Mouse (Mus musculus) forebrain, embryonic 14.5 days (tissue): ENCODE results near the gene Cldn5. TPM values are rescaled to one million over a fixed set of nuclear protein-coding genes. Genes with fewer than 3 reads are reported as not detected.

Experiments used
- ATAC-seq: fragments of 200-750 bp; cut with Nextera tagmentation; 2 replicates; pipeline ENCODE4 v1.8.0; 2017; ENCODE audit warnings: mild to moderate bottlenecking, moderate library complexity
- DNase-seq: peaks from one replicate; pipeline ENCODE4 v3.0.0-alpha.2; 2015; ENCODE audit warnings: low spot score
- H3K27ac ChIP-seq: fragments of 300-500 bp; sonication (generic); 2 replicates; pipeline ENCODE4 v1.5.1; 2014; ENCODE audit warnings: low read depth, mild to moderate bottlenecking, control low read depth, low read length, moderate library complexity
- H3K27me3 ChIP-seq: fragments of 300-500 bp; sonication (generic); replicated peaks from 2 replicates; pipeline ENCODE4 v1.6.1; 2014; ENCODE audit warnings: low read length, control low read depth, mixed read lengths; ENCODE audit not compliant: control insufficient read depth, insufficient read depth
- H3K36me3 ChIP-seq: fragments of 300-500 bp; sonication (generic); 2 replicates; pipeline ENCODE4 v1.6.1; 2014; ENCODE audit warnings: low read length, control low read depth; ENCODE audit not compliant: control insufficient read depth, insufficient read depth
- H3K4me1 ChIP-seq: fragments of 300-500 bp; sonication (generic); 2 replicates; pipeline ENCODE4 v1.6.1; 2014; ENCODE audit warnings: antibody characterized with exemption, low read length, control low read depth; ENCODE audit not compliant: control insufficient read depth, insufficient read depth
- H3K4me2 ChIP-seq: fragments of 300-500 bp; sonication (generic); 2 replicates; pipeline ENCODE4 v1.6.1; 2014; ENCODE audit warnings: mild to moderate bottlenecking, control low read depth, low read length
- H3K4me3 ChIP-seq: fragments of 300-500 bp; sonication (generic); 2 replicates; pipeline ENCODE4 v1.5.1; 2014; ENCODE audit warnings: low read depth, low read length, control low read depth
- H3K9ac ChIP-seq: fragments of 300-500 bp; sonication (generic); 2 replicates; pipeline ENCODE4 v1.6.1; 2014; ENCODE audit warnings: mild to moderate bottlenecking, low read length, control low read depth, moderate library complexity
- H3K9me3 ChIP-seq: fragments of 300-500 bp; sonication (generic); replicated peaks from 2 replicates; pipeline ENCODE4 v1.6.1; 2016; ENCODE audit warnings: low read length, control low read depth, mixed read lengths; ENCODE audit not compliant: control insufficient read depth
- WGBS: fragments of 180-500 bp; shearing (Covaris S2); extraction: QIAGEN DNeasy Blood & Tissue Kit; methylation state at CpG from one replicate; pipeline ENCODE4 v1.1.7; 2014; 5-methylcytosine and 5-hydroxymethylcytosine counted together
- polyA plus RNA-seq: library from polyadenylated mRNA; unstranded; fragments of >200 nt; fragmentation: Nextera tagmentation; extraction: Ambion mirVana; gene quantifications from 2 replicates; pipeline ENCODE4 v1.2.1, GENCODE M21; 2014

Gene Cldn5
- polyA plus RNA-seq, 1 experiment from 2014 or later, result 92.0 TPM

DNA sequence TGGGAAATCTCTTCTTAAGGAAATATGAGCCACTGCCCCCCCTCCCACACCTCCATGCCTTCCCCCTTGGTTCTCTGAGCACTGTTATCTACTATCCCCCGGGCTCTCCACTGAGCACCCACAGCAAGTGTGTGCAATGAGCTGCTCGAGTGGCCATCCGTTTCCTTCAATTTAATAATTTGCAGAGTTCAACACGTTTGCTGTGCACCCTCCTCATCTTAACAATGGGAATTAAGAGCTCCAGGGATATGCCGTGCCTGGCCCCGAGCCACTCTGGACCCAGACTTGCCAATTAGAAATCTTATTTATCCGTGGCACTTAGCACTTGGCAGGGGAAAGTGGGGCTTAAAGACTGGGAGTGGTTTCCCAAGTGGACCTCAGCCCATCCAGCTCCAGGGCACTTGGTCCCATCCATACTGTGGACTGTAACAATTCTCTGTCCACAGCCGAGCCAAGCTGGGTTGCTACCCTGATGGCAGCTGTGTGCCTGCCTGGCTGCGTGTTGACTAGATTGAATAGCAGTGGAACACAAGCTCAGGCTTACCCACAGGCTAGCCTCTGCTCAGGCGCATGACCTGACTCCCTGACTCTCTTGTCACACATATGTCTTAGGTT lies 24.7 kb upstream of the Cldn5 start:
- H3K4me3 ChIP-seq, result no peak overlapping the region
- no peaks in the 10 kb centered on the region for H3K9me3 ChIP-seq
- DNase-seq, result peak; percentile 12
- ATAC-seq, result no peak
- no peaks in the 10 kb centered on the region for H3K27me3 ChIP-seq
- no peaks in the 10 kb centered on the region for H3K4me1 ChIP-seq
- WGBS, result 71% methylated on average over 10 of the region's 10 CpGs
- H3K4me2 ChIP-seq, result no peak overlapping the region
- H3K9ac ChIP-seq, result no peak overlapping the region
- no peaks in the 10 kb centered on the region for H3K36me3 ChIP-seq
- no peak overlapping the region for H3K27ac ChIP-seq

DNA sequence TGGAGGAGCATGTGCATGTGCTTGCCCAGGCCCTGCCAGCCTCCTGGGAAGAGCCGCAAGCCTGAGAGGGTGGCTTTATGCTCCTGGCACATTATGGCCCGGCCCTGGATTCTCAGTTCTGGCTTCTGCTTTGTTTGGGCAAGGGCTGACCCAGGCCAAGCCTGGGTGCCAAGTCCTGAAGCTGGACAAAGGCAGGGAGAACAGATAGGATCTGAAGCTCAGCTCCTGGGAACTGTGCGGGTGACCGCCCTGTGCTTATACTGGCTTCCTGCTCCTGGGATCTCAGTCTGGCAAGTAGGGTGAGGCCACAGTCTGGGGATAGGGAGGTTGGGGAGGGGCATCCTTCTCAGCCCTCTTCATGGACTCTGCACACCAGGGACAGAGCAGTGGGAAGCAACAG lies 14.9 kb upstream of the Cldn5 start:
- Histone ChIP-seq H3K27me3 (no peaks in the 10 kb centered on the region), H3K9ac (no peak overlapping the region), H3K36me3 (no peaks in the 10 kb centered on the region), H3K9me3 (no peaks in the 10 kb centered on the region), H3K4me3 (no peak overlapping the region), H3K27ac (no peak overlapping the region), H3K4me1 (no peaks in the 10 kb centered on the region), H3K4me2 (no peak overlapping the region)
- 80% methylated on average over 4 of the region's 4 CpGs for WGBS
- DNase-seq (no peak), ATAC-seq (no peak)

DNA sequence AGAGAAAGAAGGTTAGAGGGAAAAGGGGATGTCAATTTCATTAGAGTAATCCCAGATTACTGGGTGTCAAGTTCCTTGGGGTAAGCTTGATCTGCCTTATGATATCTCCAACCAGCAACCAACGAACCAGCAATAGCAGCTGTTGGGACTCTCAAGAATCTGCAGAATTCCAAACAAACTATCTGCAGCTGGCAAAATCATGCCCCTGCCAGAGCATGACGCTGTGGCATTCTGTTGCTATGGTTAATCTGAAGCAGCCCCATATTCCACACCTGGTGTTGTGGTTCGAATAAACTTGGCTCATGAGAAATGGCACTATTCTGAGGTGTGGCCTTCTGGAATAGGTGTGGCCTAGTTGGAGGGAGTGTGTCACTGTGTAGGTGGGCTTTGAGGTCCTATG lies 13.7 kb upstream of the Cldn5 start:
- H3K9ac ChIP-seq, result no peak overlapping the region
- no peak overlapping the region for H3K4me2 ChIP-seq
- no peaks in the 10 kb centered on the region for H3K4me1 ChIP-seq
- no peaks in the 10 kb centered on the region for H3K9me3 ChIP-seq
- no peak overlapping the region for H3K4me3 ChIP-seq
- ATAC-seq (no peak), DNase-seq (no peak)
- no peaks in the 10 kb centered on the region for H3K36me3 ChIP-seq
- no peaks in the 10 kb centered on the region for H3K27me3 ChIP-seq
- WGBS, result 84% methylated on average over 3 of the region's 3 CpGs
- no peak overlapping the region for H3K27ac ChIP-seq

DNA sequence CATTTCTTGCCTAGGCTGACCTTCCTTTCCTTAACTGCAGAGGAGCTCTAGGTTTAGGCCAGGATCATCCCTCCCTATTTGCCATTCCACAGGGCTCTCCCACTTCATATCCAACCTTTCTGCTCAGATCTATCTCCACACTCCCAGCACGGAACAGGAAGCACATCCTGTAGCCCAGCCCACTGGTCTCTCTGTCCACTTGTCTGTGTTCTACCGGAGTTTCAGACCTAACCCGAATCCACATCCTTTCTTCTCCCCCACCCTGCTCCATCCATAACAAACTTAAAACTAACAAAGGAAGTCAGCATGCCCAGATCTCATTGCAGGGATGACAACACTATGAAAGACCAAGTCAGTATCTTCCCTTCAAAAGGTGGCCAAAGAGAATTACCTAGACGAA lies 10.3 kb upstream of the Cldn5 start:
- DNase-seq (no peak), ATAC-seq (no peak)
- no peaks in the 10 kb centered on the region for H3K4me1 ChIP-seq
- no peak overlapping the region for H3K4me2 ChIP-seq
- 86% methylated on average over 4 of the region's 4 CpGs for WGBS
- no peak overlapping the region for H3K27ac ChIP-seq
- no peaks in the 10 kb centered on the region for H3K36me3 ChIP-seq
- no peak overlapping the region for H3K9ac ChIP-seq
- H3K27me3 ChIP-seq, result no peaks in the 10 kb centered on the region
- no peak overlapping the region for H3K4me3 ChIP-seq
- H3K9me3 ChIP-seq, result no peaks in the 10 kb centered on the region

DNA sequence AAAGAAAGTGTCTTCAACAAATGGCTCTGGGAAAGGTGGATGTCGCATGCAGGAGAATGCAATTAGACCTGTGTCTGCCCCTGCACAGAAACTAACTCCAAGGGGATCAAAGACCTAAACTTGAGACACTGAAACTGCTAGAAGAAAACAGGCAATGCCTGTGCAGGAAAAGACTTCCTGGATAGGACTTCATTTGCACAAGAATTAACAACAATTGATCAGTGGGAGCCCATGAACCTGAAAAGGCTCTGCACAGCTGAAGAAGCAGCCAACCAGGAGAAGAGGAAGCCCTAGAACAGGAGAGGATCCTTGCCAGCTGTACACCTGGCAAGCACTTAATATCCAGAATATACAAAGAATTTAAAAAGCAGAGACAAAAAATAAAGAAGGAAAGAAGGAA lies 7.1 kb upstream of the Cldn5 start:
- Histone ChIP-seq H3K9ac (no peak overlapping the region), H3K4me1 (no peaks in the 10 kb centered on the region), H3K4me3 (no peak overlapping the region), H3K27me3 (no peaks in the 10 kb centered on the region), H3K9me3 (no peaks in the 10 kb centered on the region), H3K27ac (no peak overlapping the region), H3K4me2 (no peak overlapping the region), H3K36me3 (no peaks in the 10 kb centered on the region)
- ATAC-seq, result no peak
- 74% methylated on average over 1 of the region's 1 CpGs for WGBS
- DNase-seq, result no peak

DNA sequence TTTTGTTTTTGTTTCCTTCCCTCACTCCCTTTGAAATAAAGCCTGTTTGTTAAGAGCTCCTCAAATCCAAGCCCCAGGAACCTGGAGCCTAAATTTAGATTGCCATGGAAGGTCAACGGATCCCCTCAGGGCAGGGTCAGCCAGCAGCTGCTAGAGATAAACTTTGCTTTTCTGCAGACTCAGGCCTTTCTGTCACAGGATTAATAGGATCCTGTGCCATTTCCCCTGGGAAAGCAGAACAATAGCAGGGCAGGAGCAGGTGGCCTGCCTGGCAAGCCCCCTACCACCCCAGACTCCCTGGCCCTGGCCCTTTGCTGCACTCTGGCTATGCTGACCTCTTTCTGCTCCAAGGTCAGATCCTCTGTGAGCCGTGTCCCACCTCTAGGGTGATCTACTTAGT lies 2.7 kb upstream of the Cldn5 start:
- DNase-seq, result no peak
- 29% methylated on average over 2 of the region's 2 CpGs for WGBS
- no peaks in the 10 kb centered on the region for H3K9me3 ChIP-seq
- no peak overlapping the region for H3K4me2 ChIP-seq
- no peak overlapping the region for H3K27ac ChIP-seq
- H3K4me1 ChIP-seq, result peaks cover 2% of the 10 kb centered on the region; the same call in 1 of the 2 replicates
- no peak overlapping the region for H3K9ac ChIP-seq
- H3K27me3 ChIP-seq, result peaks cover 39% of the 10 kb centered on the region
- H3K4me3 ChIP-seq, result no peak overlapping the region
- H3K36me3 ChIP-seq, result no peaks in the 10 kb centered on the region
- no peak for ATAC-seq

DNA sequence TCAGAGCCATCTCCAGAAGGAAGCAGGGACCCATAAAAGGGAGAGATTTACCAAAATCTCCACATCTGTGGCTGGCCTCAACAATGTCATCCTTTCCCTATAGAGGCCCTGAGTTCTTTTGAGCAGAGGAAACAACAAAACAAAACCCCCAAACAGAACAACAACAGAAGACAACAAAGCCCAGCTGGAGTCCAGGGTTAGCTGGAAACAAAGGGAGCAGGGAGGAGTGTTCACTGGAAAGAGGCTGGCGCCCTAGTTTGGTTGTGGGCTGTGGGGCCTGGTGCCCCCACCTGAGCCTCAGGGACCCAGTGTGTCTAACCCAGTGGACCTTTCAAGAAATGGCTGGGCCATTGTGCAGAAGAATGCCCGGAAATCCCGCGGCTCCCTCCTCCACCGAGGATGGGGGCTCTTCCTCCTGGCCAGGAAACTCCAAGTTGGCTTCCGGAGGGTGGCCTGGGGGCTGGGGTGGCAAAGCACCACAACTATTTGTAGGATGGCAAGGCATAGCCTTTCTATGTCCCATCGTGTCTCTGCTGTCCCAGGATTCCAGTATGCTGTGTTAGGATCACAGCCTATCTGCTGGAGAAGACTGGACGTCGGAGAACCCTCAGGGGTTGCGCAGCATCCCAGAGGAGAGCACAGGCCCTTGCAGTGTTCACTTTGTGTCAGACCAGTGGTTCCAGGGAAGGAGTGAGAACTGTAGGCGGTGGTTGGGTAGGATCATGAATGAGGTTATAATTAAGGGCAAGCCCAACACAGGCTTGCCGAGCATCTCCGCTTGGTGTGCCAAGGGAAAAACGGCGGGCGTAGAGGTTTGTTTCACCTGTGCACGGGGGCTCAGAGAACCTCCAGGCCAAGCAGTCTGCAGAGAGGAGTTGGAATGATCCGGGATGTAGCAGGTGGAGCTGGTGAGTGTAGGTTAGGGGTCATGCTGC lies 759 bp upstream of the Cldn5 start:
- no peak overlapping the region for H3K27ac ChIP-seq
- H3K9ac ChIP-seq, result no peak overlapping the region
- no peak for ATAC-seq
- 16% methylated on average over 18 of the region's 18 CpGs for WGBS
- peaks cover 2% of the 10 kb centered on the region; the same call in 1 of the 2 replicates for H3K4me1 ChIP-seq
- no peaks in the 10 kb centered on the region for H3K9me3 ChIP-seq
- H3K27me3 ChIP-seq, result peaks cover 42% of the 10 kb centered on the region
- H3K36me3 ChIP-seq, result no peaks in the 10 kb centered on the region
- DNase-seq, result no peak
- no peak overlapping the region for H3K4me3 ChIP-seq
- peak overlapping the region; percentile 56; the same call in 1 of the 2 replicates for H3K4me2 ChIP-seq

DNA sequence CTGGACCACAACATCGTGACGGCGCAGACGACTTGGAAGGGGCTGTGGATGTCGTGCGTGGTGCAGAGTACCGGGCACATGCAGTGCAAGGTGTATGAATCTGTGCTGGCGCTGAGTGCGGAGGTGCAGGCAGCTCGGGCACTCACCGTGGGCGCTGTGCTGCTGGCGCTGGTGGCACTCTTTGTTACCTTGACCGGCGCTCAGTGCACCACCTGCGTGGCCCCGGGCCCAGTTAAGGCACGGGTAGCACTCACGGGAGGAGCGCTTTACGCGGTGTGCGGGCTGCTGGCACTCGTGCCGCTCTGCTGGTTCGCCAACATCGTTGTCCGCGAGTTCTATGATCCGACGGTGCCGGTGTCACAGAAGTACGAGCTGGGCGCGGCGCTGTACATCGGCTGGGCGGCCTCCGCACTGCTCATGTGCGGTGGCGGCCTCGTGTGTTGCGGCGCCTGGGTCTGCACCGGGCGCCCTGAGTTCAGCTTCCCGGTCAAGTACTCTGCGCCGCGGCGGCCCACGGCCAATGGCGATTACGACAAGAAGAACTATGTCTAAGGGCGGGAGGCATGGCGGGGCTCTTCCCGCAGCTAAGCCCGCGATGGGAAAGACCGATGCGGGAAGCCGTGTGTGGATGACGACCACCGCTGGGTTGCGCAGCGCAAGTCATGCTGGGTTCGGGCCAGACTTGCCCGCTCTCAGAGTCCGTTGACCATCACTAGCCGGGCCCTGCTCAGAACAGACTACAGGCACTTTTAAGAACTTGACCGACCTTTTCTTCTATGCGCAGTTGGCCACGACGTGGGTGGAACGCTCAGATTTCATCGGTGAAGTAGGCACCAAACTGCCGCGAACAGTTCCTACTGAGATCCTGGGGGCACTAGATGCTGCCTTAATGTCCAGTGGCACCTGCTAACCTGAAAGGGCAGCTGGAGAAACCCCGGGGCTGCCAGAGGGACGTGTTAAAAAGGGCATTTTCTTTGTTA lies 744 bp downstream of the Cldn5 start:
- H3K36me3 ChIP-seq, result peaks cover 8% of the 10 kb centered on the region; the same call in 1 of the 2 replicates
- ATAC-seq, result peak; percentile 57; the same call in 1 of the 2 replicates
- H3K4me2 ChIP-seq, result peak overlapping the region; percentile 56
- H3K4me3 ChIP-seq, result peak overlapping the region; percentile 36
- no peak overlapping the region for H3K27ac ChIP-seq
- DNase-seq, result peak; percentile 14
- H3K4me1 ChIP-seq, result peaks cover 2% of the 10 kb centered on the region; the same call in 1 of the 2 replicates
- peak overlapping the region; percentile 47 for H3K9ac ChIP-seq
- peaks cover 42% of the 10 kb centered on the region for H3K27me3 ChIP-seq
- 2% methylated on average over 80 of the region's 80 CpGs for WGBS
- H3K9me3 ChIP-seq, result no peaks in the 10 kb centered on the region
